Mouse (Mus musculus) cerebellum, adult 2 months (tissue): ENCODE data around the gene Kctd15. TPM values are rescaled to one million over a fixed set of nuclear protein-coding genes. Genes with fewer than 3 reads are reported as not detected.

Experiments used
- DNase-seq, 2 experiments: peaks; one replicate each; pipeline ENCODE4 v3.0.0; 2021
- H3K27ac ChIP-seq: fragments of 200-500 bp; 2 replicates; pipeline ENCODE4 v1.5.1; 2012; ENCODE audit warnings: low read length, control low read depth, inconsistent platforms; ENCODE audit not compliant: insufficient read depth
- H3K27me3 ChIP-seq: fragments of 200-500 bp; 2 replicates; pipeline ENCODE4 v1.6.1; 2012; ENCODE audit warnings: inconsistent platforms, mild to moderate bottlenecking, low read length, moderate library complexity; ENCODE audit not compliant: control insufficient read depth, insufficient read depth
- H3K4me1 ChIP-seq: fragments of 200-500 bp; 2 replicates; pipeline ENCODE4 v1.6.1; 2011; ENCODE audit warnings: low read length; ENCODE audit not compliant: control insufficient read depth, insufficient read depth
- H3K4me3 ChIP-seq: fragments of 200-500 bp; replicated peaks from 2 replicates; pipeline ENCODE3; 2011; ENCODE audit warnings: mild to moderate bottlenecking, low read depth, low read length, control low read depth; ENCODE audit not compliant: insufficient read depth
- CTCF ChIP-seq: fragments of 200-500 bp; IDR thresholded peaks from 2 replicates; pipeline ENCODE4 v1.5.1; 2011; ENCODE audit warnings: low read depth, mild to moderate bottlenecking, control low read depth, low read length, moderate library complexity, borderline replicate concordance; ENCODE audit not compliant: insufficient read depth
- POLR2A ChIP-seq: fragments of 200-500 bp; IDR thresholded peaks from 2 replicates; pipeline ENCODE4 v1.6.1; 2011; ENCODE audit warnings: low read length, control low read depth, borderline replicate concordance; ENCODE audit not compliant: insufficient read depth
- WGBS: fragments of 180-500 bp; shearing (Covaris S2); methylation state at CpG from one replicate; pipeline ENCODE4 v1.1.7; 2018; 5-methylcytosine and 5-hydroxymethylcytosine counted together
- polyA plus RNA-seq: library from polyadenylated mRNA; depleted of rRNA; stranded (reverse); fragments of >200 nt; gene quantifications from 2 replicates; pipeline ENCODE4 v1.2.3, GENCODE M21; 2012

Gene Kctd15
- polyA plus RNA-seq, 1 experiment: 16.5 TPM

GRCm38 (mm10) chr7:34675831-34676514 lies 19.4 kb upstream of the Kctd15 start:
- 4% methylated on average over 33 of the region's 33 CpGs for WGBS
- no peak overlapping the region for H3K27ac ChIP-seq
- peak; percentile 66 to 74 for DNase-seq
- H3K4me3 ChIP-seq: peak overlapping the region; percentile 14
- TF ChIP-seq POLR2A (no peak), CTCF (peak; percentile 86)
- H3K4me1 ChIP-seq: peaks cover 1% of the 10 kb centered on the region; the same call in 1 of the 2 replicates
- H3K27me3 ChIP-seq: no peaks in the 10 kb centered on the region; the same call in 1 of the 2 replicates

- no peak for DNase-seq
- Histone ChIP-seq H3K27ac (no peak overlapping the region), H3K4me1 (no peaks in the 10 kb centered on the region), H3K27me3 (no peaks in the 10 kb centered on the region; the same call in 1 of the 2 replicates), H3K4me3 (peak overlapping the region; percentile 14)
- TF ChIP-seq POLR2A (no peak), CTCF (no peak)
- 9% methylated on average over 42 of the region's 42 CpGs for WGBS
Observed at GRCm38 (mm10) chr7:34675120-34675790, 18.7 kb upstream of the Kctd15 start.

- DNase-seq: peak in 1 of 2 experiments; percentile 14
- TF ChIP-seq POLR2A (no peak), CTCF (no peak)
- H3K27ac ChIP-seq: no peak overlapping the region
- H3K4me1 ChIP-seq: no peaks in the 10 kb centered on the region
- H3K4me3 ChIP-seq: no peak overlapping the region
- WGBS: 40% methylated on average over 4 of the region's 4 CpGs
- no peaks in the 10 kb centered on the region; the same call in 1 of the 2 replicates for H3K27me3 ChIP-seq
Observed at GRCm38 (mm10) chr7:34672916-34673315, 16.4 kb upstream of the Kctd15 start.

- DNase-seq: peak; percentile 81 to 90
- Histone ChIP-seq H3K4me1 (no peaks in the 10 kb centered on the region), H3K27me3 (no peaks in the 10 kb centered on the region; the same call in 1 of the 2 replicates), H3K4me3 (no peak overlapping the region), H3K27ac (no peak overlapping the region)
- no peak for TF ChIP-seq POLR2A
- TF ChIP-seq CTCF: peak; percentile 100
- WGBS: under 1% methylated on average over 6 of the region's 6 CpGs
Observed at GRCm38 (mm10) chr7:34671911-34672310, 15.4 kb upstream of the Kctd15 start.

- H3K4me1 ChIP-seq: no peaks in the 10 kb centered on the region
- TF ChIP-seq CTCF (no peak), POLR2A (no peak)
- no peak overlapping the region for H3K27ac ChIP-seq
- WGBS: 89% methylated on average over 3 of the region's 3 CpGs
- no peak for DNase-seq
- no peak overlapping the region for H3K4me3 ChIP-seq
- H3K27me3 ChIP-seq: no peaks in the 10 kb centered on the region; the same call in 1 of the 2 replicates
Observed at GRCm38 (mm10) chr7:34670778-34671177, 14.2 kb upstream of the Kctd15 start.

GRCm38 (mm10) chr7:34669336-34669735 lies 12.8 kb upstream of the Kctd15 start:
- H3K4me1 ChIP-seq: no peaks in the 10 kb centered on the region
- no peaks in the 10 kb centered on the region for H3K27me3 ChIP-seq
- WGBS: 32% methylated on average over 9 of the region's 9 CpGs
- H3K4me3 ChIP-seq: no peak overlapping the region
- TF ChIP-seq CTCF: no peak
- no peak for TF ChIP-seq POLR2A
- no peak overlapping the region for H3K27ac ChIP-seq
- no peak for DNase-seq

GRCm38 (mm10) chr7:34667874-34668273 lies 11.3 kb upstream of the Kctd15 start:
- TF ChIP-seq CTCF: no peak
- no peak for TF ChIP-seq POLR2A
- Histone ChIP-seq H3K4me1 (no peaks in the 10 kb centered on the region), H3K4me3 (no peak overlapping the region), H3K27ac (no peak overlapping the region), H3K27me3 (no peaks in the 10 kb centered on the region)
- DNase-seq: no peak
- WGBS: 80% methylated on average over 16 of the region's 16 CpGs

GRCm38 (mm10) chr7:34663145-34663544 lies 6.6 kb upstream of the Kctd15 start:
- H3K27ac ChIP-seq: no peak overlapping the region
- 48% methylated on average over 7 of the region's 7 CpGs for WGBS
- no peaks in the 10 kb centered on the region for H3K27me3 ChIP-seq
- no peak overlapping the region for H3K4me3 ChIP-seq
- TF ChIP-seq POLR2A (no peak), CTCF (no peak)
- DNase-seq: no peak
- H3K4me1 ChIP-seq: no peaks in the 10 kb centered on the region
